Mouse (Mus musculus) heart, postnatal 0 days (tissue): ENCODE results near the gene Rbpms2. TPM values are rescaled to one million over a fixed set of nuclear protein-coding genes. Genes with fewer than 3 reads are reported as not detected.
"Not testable (repeated sequence)": the region's sequence is repeated elsewhere in the genome, so short reads cannot be mapped to it uniquely, and the experiment has no call there.

Source experiments
- ATAC-seq: fragments of 200-750 bp; cut with Nextera tagmentation; 2 replicates; pipeline ENCODE4 v1.8.0; 2017; ENCODE audit warnings: low read depth, moderate number of reproducible peaks, moderate library complexity; ENCODE audit not compliant: insufficient read depth
- DNase-seq: peaks from one replicate; pipeline ENCODE4 v3.0.0-alpha.2; 2016; ENCODE audit warnings: low spot score
- H3K27ac ChIP-seq: fragments of 300-500 bp; sonication (generic); 2 replicates; pipeline ENCODE4 v1.5.1; 2014; ENCODE audit warnings: low read depth, mild to moderate bottlenecking
- H3K27me3 ChIP-seq: fragments of 300-500 bp; sonication (generic); 2 replicates; pipeline ENCODE4 v1.6.1; 2014; ENCODE audit warnings: low read length, mixed read lengths; ENCODE audit not compliant: control insufficient read depth, insufficient read depth
- H3K36me3 ChIP-seq: fragments of 300-500 bp; sonication (generic); replicated peaks from 2 replicates; pipeline ENCODE4 v1.6.1; 2014; ENCODE audit warnings: low read length, mixed read lengths; ENCODE audit not compliant: control insufficient read depth, insufficient read depth
- H3K4me1 ChIP-seq: fragments of 300-500 bp; sonication (generic); 2 replicates; pipeline ENCODE4 v1.6.1; 2014; ENCODE audit warnings: antibody characterized with exemption; ENCODE audit not compliant: control insufficient read depth, insufficient read depth
- H3K4me2 ChIP-seq: fragments of 300-500 bp; sonication (generic); 2 replicates; pipeline ENCODE4 v1.6.1; 2014; ENCODE audit warnings: low read depth, mild to moderate bottlenecking, low read length, moderate library complexity
- H3K4me3 ChIP-seq: fragments of 300-500 bp; sonication (generic); 2 replicates; pipeline ENCODE4 v1.5.1; 2014; ENCODE audit warnings: low read depth, low read length
- H3K9ac ChIP-seq: fragments of 300-500 bp; sonication (generic); replicated peaks from 2 replicates; pipeline ENCODE4 v1.6.1; 2014; ENCODE audit warnings: low read depth, low read length, mixed read lengths
- H3K9me3 ChIP-seq: fragments of 300-500 bp; sonication (generic); replicated peaks from 2 replicates; pipeline ENCODE4 v1.6.1; 2016; ENCODE audit warnings: low read length; ENCODE audit not compliant: control insufficient read depth
- CTCF ChIP-seq: IDR thresholded peaks from 2 replicates; pipeline ENCODE4 v1.5.1; 2016; ENCODE audit warnings: antibody characterized with exemption, control low read depth, low read depth
- EP300 ChIP-seq: IDR thresholded peaks from 2 replicates; pipeline ENCODE4 v1.6.1; 2016; ENCODE audit warnings: antibody characterized with exemption, low read depth
- WGBS: fragments of 180-500 bp; shearing (Covaris S2); extraction: QIAGEN DNeasy Blood & Tissue Kit; methylation state at CpG from one replicate; pipeline ENCODE4 v1.1.7; 2014; 5-methylcytosine and 5-hydroxymethylcytosine counted together
- polyA plus RNA-seq: library from polyadenylated mRNA; unstranded; fragments of >200 nt; fragmentation: Nextera tagmentation; extraction: Ambion mirVana; gene quantifications from 2 replicates; pipeline ENCODE4 v1.2.1, GENCODE M21; 2015
- total RNA-seq: library from RNA; depleted of rRNA; stranded (reverse); fragments of >200 nt; gene quantifications from 2 replicates; pipeline ENCODE4 v1.2.3, GENCODE M21; 2014; ENCODE audit warnings: low replicate concordance

The Rbpms2 gene
- total and polyA plus RNA-seq, 2 experiments from 2014 or later: 94.5 to 117 TPM

DNA sequence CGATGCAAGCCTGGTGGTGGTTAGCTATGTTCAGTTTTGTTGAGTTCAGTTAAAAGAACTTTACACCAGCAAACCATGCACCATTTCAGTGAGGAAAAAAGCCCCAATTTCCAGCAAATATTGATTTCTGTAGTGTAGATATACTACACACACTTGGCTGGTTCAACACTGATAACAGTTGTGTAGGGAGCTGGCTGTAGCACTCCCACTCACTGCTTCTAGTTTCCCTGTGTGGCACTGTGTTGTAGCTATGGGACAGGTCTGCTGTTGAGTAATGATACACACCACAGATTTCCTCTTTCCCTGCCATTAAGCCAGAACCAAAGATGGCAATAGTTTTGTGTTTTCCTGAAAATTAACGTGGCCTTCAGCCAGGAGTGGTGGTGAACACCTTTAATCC is 55.3 kb downstream of the Rbpms2 start:
- Histone ChIP-seq H3K4me1 (peaks cover 23% of the 10 kb centered on the region), H3K27me3 (no peaks in the 10 kb centered on the region), H3K4me2 (no peak overlapping the region), H3K9ac (no peak overlapping the region), H3K27ac (no peak overlapping the region), H3K9me3 (no peaks in the 10 kb centered on the region), H3K36me3 (peaks cover 25% of the 10 kb centered on the region), H3K4me3 (no peak overlapping the region)
- ATAC-seq: no peak
- TF ChIP-seq CTCF (no peak), EP300 (no peak)
- DNase-seq: no peak
- 72% methylated on average over 2 of the region's 2 CpGs for WGBS

DNA sequence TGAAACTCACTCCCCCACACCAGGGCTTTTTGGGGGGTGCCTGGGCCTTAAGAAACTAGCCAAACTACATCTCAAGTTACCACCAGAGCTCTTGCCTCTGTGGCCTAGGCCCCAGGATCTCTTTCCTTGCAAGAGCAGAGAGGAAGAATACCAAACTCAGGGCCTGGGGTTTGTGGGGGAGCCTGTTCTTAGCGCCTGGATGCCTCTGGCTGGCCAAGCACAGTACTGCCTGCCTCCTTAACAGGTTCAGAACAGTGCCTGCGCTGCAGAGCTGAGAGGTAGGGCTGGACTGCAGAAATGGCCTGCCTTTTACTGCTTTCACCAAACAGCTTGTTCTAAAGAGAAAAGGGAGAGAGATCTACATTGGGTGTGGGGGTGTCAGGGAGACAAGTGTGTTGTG is 60.4 kb downstream of the Rbpms2 start:
- not testable (repeated sequence) for H3K27me3 ChIP-seq, H3K4me3 ChIP-seq, H3K9ac ChIP-seq, H3K9me3 ChIP-seq, H3K4me1 ChIP-seq, ATAC-seq, H3K4me2 ChIP-seq, H3K27ac ChIP-seq, DNase-seq
- H3K36me3 ChIP-seq: peaks cover 65% of the 10 kb centered on the region
- WGBS: 67% methylated on average over 2 of the region's 2 CpGs

DNA sequence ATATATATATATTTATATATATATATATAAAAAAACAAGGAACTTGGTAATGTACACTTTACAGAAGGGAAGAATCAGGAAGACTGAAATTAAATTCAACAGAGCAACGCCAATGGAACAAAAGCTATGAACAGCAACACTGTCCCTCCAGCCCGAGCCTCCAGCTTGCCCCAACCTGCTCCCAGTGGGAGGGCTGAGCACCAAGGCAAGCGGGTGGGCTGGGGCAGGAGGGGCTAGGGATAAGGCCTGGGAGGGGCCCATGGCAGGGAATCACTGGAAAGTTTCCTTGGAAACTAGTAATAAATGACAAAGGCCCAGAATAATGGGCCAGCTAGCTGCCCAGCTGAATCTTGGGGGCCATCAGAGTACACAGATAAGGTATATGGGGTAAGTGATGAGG is 63.0 kb downstream of the Rbpms2 start:
- peaks cover 69% of the 10 kb centered on the region for H3K36me3 ChIP-seq

DNA sequence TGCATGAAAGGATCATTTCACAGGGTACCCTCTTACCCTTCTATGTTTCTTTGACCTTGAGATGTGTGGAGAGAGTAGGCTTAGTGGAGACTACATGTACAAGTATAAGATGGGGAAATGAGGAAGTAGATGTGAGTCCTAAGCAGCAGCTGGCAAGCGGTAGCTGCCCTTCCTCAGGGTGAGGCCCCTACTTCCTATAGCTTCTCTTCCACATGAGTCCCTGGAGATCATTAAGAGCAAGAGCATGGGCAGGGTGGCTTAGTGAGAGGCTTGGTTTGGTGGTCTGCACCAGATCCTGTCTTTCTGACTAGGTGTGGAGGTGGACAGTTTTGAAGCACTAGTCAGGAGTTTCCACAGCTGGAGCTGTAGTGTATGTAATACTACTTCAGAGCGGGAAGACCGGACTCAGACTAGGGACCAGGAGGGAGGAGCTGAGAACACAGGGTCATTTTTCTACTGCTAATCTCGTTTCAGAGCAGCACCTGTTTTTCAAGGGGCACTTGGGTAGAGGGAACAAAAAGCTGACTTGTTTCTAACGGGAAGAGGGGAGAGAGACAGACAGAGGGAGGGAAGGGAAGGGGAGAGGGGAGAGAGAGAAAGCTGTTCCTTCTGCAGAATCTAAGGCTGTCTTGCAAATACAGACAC is 63.6 kb downstream of the Rbpms2 start:
- WGBS: 36% methylated on average over 5 of the region's 5 CpGs
- no peaks in the 10 kb centered on the region for H3K9me3 ChIP-seq
- H3K9ac ChIP-seq: no peak overlapping the region
- ATAC-seq (no peak), DNase-seq (no peak)
- no peak overlapping the region for H3K4me3 ChIP-seq
- TF ChIP-seq CTCF: no peak
- no peak for TF ChIP-seq EP300
- H3K27ac ChIP-seq: no peak overlapping the region
- H3K4me2 ChIP-seq: no peak overlapping the region
- peaks cover 69% of the 10 kb centered on the region for H3K36me3 ChIP-seq
- H3K27me3 ChIP-seq: no peaks in the 10 kb centered on the region
- 0 out of 2 replicates have a peak, but pooled peaks cover 8% of the 10 kb centered on the region for H3K4me1 ChIP-seq

More for the DNA sequence above, 63.0 kb downstream of the Rbpms2 start:
- Histone ChIP-seq H3K4me1 (0 out of 2 replicates have a peak, but pooled peaks cover 8% of the 10 kb centered on the region), H3K4me2 (no peak overlapping the region), H3K9me3 (no peaks in the 10 kb centered on the region), H3K27me3 (no peaks in the 10 kb centered on the region), H3K9ac (no peak overlapping the region), H3K4me3 (no peak overlapping the region), H3K27ac (no peak overlapping the region)
- DNase-seq (no peak), ATAC-seq (no peak)
- no peak for TF ChIP-seq CTCF
- TF ChIP-seq EP300: no peak
- WGBS: 79% methylated on average over 3 of the region's 3 CpGs

DNA sequence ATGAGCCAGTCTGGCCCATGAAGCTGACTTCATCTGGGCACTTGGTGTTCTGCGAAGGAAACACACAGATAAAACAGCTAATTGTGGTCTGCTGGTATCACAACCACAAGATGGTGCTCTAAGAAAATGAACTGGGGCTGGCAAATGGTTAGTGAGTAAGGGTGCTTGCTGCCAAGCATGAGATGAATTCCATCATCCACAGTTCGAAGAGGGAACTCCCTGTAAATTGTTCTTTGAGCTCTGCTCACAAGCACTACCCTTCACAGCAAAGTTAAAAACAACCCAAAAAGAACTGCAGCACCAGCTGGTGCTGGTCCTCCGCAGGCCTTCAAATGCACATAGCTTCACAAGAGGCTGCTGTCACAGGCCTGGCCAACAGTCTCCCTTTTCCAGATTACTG is 66.2 kb downstream of the Rbpms2 start:
- TF ChIP-seq EP300 (no peak), CTCF (peak; percentile 79)
- DNase-seq (peak; percentile 78), ATAC-seq (peak; percentile 53)
- H3K27me3 ChIP-seq: no peaks in the 10 kb centered on the region
- H3K4me2 ChIP-seq: no peak overlapping the region
- peak overlapping the region; percentile 57 for H3K27ac ChIP-seq
- no peak overlapping the region for H3K9ac ChIP-seq
- no peaks in the 10 kb centered on the region for H3K9me3 ChIP-seq
- H3K4me1 ChIP-seq: 0 out of 2 replicates have a peak, but pooled peaks cover 8% of the 10 kb centered on the region
- peaks cover 76% of the 10 kb centered on the region for H3K36me3 ChIP-seq
- WGBS: 23% methylated on average over 3 of the region's 3 CpGs
- H3K4me3 ChIP-seq: no peak overlapping the region

DNA sequence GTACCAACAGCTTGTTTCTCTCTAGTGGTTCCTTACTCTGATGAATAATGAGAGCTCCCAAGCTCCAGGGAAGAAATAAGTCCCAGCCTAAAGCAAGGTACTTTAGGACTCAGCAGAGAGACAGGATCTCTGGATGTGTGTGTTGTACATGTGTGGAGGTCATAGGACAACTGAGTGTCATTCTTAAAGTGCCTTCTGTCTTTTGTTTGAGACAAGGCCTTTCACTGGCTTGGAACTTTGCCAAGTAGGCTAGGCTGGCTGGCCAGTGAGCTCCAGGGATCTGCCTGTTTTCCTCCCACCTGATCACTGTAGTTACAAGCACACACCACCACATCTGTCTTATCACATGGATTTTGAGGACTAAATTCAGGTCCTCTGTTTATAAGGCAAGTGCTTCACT is 66.9 kb downstream of the Rbpms2 start:
- TF ChIP-seq EP300 (no peak), CTCF (no peak)
- Histone ChIP-seq H3K27me3 (no peaks in the 10 kb centered on the region), H3K4me3 (no peak overlapping the region), H3K9me3 (no peaks in the 10 kb centered on the region), H3K36me3 (peaks cover 76% of the 10 kb centered on the region), H3K27ac (peak overlapping the region; percentile 57), H3K4me1 (0 out of 2 replicates have a peak, but pooled peaks cover 8% of the 10 kb centered on the region), H3K4me2 (no peak overlapping the region), H3K9ac (0 out of 2 replicates have a peak overlapping the region, but pooled peaks have one; percentile 7)
- ATAC-seq (peak; percentile 45), DNase-seq (peak; percentile 59)
